Mouse (Mus musculus) frontal cortex, adult 2 months (tissue): ENCODE results near the gene Scn4a. TPM values are rescaled to one million over a fixed set of nuclear protein-coding genes. Genes with fewer than 3 reads are reported as not detected.
"Not testable (repeated sequence)": the region's sequence is repeated elsewhere in the genome, so short reads cannot be mapped to it uniquely, and the experiment has no call there.

Experiments
- DNase-seq, 2 experiments: peaks; one replicate each; pipeline ENCODE4 v3.0.0; 2022; ENCODE audit warnings: low spot score in 1 of 2; ENCODE audit errors: extremely low spot score in 1 of 2
- polyA plus RNA-seq: library from polyadenylated mRNA; depleted of rRNA; stranded (reverse); fragments of >200 nt; gene quantifications from 2 replicates; pipeline ENCODE4 v1.2.3, GENCODE M21; 2012; rRNA removed

Scn4a gene
- polyA plus RNA-seq, result 0.04 and 0.29 TPM in 2 replicates

GRCm38 (mm10) chr11:106353188-106353587 lies at the start of gene Scn4a:
TSS of gene Scn4a (minus strand) at chr11:106353288.
- DNase-seq, result no peak

GRCm38 (mm10) chr11:106398481-106398880 lies 45.4 kb upstream of the Scn4a start:
- DNase-seq, result no peak

GRCm38 (mm10) chr11:106397656-106398055 lies 44.6 kb upstream of the Scn4a start:
- DNase-seq, result no peak

DNA sequence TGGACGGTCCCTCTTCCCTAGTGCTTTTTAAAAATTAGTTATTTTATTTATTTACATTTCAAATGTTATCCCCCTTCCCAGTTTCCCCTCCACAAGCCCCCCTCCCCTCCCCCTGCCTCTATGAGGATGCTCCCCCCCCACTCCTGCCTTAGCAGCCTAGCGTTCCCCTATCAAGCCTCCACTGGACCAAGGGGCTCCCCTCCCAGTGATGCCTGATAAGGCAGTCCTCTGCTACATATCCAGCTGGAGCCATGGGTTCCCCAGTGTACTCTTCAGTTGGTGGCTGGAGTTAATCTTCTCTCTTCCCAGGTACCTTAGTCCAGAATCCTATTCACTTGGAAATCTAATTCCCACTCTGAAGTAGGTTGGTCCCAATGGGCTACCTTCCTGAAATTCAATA lies 41.0 kb upstream of the Scn4a start:
- DNase-seq, result not testable (repeated sequence)

DNA sequence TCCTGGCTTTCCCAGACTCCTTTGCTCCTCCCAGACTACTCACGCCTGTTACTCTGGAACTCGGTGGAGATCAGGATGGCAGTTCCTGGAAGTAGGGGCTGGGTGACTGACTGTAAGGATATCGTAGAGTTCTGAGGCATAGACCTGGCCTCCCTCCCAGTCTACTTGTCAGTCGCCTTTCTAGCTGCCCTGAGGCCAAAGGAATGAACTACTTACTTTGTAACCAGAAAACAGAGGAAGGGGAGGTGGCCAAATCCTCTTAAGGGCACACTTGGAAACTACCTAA lies 40.2 kb upstream of the Scn4a start:
- no peak for DNase-seq

- DNase-seq, result no peak
These were observed 39.7 kb upstream of the Scn4a start for GRCm38 (mm10) chr11:106392597-106393330.

DNA sequence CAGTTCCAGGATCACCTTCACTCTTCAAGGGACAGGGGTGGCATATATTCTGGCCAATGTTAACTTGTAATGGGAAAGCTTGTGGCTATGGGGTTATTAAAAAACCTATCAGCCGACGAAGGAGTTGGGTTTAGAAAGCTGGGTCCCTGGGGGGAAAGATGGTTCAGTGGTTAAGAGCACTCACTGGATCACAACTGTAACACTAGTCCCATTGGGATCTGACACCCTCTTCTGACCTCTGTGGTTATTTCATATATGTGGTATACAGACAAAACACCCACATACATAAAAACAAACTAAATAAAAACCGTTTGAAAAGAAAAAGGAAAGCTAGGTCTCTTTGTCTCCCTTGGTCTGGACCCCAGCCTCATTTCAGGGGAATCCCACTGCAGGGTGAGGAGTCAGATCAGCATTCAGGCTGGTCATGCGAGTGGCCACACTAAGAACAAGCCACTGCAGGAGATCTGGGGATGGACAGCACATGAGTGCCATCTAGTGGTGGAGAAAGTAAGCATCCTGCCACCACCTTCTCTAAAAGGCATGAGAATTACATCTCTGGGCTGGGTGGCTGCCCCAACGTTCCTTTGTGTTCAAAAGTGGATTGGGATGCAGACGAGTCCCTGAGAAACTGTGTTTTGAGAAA lies 38.6 kb upstream of the Scn4a start:
- peak; percentile 49 to 86 for DNase-seq

GRCm38 (mm10) chr11:106390757-106391156 lies 37.7 kb upstream of the Scn4a start:
- DNase-seq, result no peak

GRCm38 (mm10) chr11:106389611-106390010 lies 36.5 kb upstream of the Scn4a start:
- no peak for DNase-seq

GRCm38 (mm10) chr11:106387791-106388216 lies 34.7 kb upstream of the Scn4a start, which contains the start of gene Icam2:
TSS of gene Icam2 (minus strand) at chr11:106388075.
- DNase-seq, result no peak

DNA sequence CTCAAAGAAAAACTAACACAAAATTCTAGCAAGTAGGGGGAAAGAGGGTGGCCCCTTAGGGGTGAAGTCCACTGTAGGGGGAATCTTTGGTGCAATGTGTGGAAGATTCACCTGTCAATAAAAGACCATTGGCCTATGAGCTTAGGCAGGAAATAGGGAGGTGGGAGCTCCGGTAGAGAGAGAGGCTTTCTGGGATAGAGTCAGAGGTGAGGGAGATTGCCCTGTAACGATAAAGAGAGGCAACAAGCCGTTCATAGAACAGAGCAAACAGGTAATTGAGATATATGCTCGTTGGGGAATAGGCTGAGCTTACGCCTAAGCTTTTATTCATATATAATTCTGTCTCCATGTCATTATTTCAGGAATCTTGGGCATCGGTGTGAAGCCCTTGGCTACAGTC lies 33.9 kb upstream of the Scn4a start:
- no peak for DNase-seq

DNA sequence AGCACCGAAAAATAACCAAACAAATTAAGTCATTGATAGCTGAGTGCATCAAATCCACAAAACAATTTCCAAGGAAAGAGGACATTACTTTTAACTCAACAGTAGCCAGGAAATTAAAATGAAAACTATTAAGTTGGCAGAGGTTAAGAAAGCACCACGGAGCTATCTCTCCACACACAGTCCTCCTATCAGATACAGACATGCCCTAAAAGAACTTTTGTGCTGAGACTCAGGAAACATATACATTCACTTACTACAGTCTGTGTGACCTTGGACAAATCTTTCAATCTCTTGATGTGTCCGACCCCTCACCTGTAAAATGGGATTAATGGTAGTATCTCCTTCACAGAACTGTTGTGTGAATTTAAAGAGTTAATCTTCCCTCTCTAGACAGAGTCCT lies 33.3 kb upstream of the Scn4a start:
- DNase-seq, result no peak

GRCm38 (mm10) chr11:106383051-106383790 lies 30.1 kb upstream of the Scn4a start:
- DNase-seq, result no peak

GRCm38 (mm10) chr11:106382424-106382823 lies 29.3 kb upstream of the Scn4a start:
- no peak for DNase-seq

DNA sequence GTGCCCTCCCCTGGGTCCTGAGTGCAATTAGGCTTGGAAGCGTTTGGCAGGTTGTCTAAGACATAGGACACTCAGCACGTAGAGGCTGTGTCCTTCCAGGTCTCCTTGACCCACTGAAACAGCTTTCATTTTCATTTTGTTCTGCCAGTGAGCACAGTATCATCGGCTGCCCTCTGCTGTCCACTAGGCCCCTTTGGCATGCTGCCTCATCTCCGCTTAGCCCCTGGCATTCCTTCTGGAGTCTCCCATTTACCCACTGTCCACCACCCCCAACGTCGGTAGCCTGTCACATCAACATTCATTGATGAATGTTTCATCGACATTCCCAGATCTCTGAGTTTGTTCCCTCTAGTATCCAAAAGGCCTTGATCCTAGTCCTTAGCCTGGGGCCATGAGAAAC lies 28.8 kb upstream of the Scn4a start:
- no peak for DNase-seq

DNA sequence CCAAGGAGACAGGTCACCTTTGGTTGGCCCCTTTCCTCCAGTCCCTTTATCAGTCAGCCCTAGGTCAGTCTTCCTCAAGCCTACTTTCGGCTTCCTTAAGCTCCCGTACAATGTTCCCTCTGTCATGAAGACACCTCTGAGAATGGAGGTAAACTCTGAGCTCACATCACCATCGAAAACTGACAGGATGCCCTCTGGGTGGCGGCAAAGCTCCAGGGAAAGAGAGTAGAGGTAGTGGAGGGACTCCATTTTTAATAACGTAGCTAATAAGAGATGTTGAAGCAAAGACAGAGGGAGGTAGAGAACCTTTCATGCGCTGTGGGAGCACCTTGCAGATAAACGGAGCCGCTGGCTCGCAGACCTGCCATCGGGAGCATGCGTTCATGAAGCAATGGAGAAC lies 27.9 kb upstream of the Scn4a start:
- DNase-seq, result no peak

DNA sequence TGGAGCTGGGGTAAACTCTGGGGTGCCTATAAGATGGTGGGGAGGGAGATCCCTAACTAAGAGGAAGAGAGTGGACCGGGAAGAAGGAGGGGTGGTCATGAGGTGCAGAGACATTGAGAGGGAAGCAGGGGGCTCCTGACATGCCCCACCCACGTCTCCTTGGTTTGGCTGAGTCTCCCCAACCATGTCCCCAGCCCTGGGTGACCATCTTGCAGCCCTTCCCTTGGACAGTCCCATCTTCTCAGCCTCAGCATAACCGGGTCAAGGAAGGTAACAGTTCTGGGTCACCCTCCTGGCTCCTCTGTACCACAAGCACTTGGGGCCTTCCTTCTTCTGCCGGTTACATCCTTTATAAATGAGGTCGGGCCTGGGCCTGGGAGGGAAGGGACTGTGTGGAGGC lies 21.9 kb upstream of the Scn4a start:
- DNase-seq, result no peak

GRCm38 (mm10) chr11:106374559-106374958 lies 21.5 kb upstream of the Scn4a start:
- no peak for DNase-seq

DNA sequence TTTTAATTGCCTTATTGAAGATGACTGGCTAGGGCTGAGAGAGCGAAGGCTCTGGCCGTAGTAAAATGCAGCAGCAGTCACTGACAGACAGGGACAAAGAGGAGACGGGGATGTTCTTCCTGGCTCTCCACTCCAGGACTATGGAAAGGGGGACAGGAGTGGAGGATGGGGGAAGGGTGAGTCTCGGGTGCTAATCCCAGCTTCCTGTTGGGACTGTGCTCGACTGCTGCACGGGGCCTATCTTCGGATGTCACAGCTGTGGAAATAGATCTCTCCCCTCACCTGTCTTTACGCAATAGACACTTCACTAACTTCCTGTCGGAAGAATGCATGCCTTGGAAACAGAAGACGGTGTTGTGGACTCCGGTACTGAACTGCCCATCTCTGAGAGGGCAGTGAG lies 20.9 kb upstream of the Scn4a start:
- DNase-seq, result no peak

DNA sequence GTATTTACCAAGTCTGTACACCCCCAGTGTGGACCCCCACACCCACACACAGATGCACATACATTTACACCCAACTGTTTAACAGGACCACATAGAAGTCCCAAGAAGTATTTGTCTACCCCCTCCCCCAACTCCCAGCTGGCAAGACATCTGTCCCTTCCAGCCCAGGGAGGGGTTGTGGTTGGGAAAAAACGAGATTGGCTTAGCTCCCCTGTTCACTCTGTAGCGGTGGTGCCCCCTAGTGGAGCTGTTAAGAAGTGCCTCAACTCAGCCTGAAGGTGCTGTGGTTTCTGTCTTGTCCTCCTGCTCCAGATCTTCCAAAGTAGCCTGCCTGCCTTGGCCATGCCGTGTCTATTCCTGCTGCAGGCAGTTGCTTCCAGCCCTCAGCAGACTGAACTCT lies 13.2 kb upstream of the Scn4a start:
- DNase-seq, result peak; percentile 4 to 86

- no peak for DNase-seq
These were observed 12.3 kb upstream of the Scn4a start, which contains the start of gene Prr29 for GRCm38 (mm10) chr11:106365366-106365765. TSS of gene Prr29 (plus strand) at chr11:106365472.

- DNase-seq, result peak in 1 of 2 experiments; percentile 7
These were observed 11.6 kb upstream of the Scn4a start for GRCm38 (mm10) chr11:106364712-106365111.
